Mouse (Mus musculus): ENCODE data around the gene Ccl1.

- no peak for TF ChIP-seq CTCF (IDR thresholded peaks at IDR 0.05; ENCODE audit: control insufficient read depth, insufficient read depth, insufficient replicate concordance, low read depth, low read length)
- no peak for TF ChIP-seq POLR2A (IDR thresholded peaks at IDR 0.05; ENCODE audit: control insufficient read depth, low read depth, low read length)
Measured at GRCm38 (mm10) chr11:82313153-82313552, 7.7 kb upstream of the Ccl1 start.
